In genomic region chr3:52009321-52009720, GRCm38 (mm10) we compare ENCODE assay signal across 10 mouse cellular contexts.
DNase-seq lines count a peak whose midpoint lies in the region; ATAC-seq and TF ChIP-seq lines count a peak whose summit lies in the region.
"Had no signal": no experiment of that assay in that cellular context is flagged by ENCODE, and none has a peak within 500 bp of the region (broad histone marks: within the 10 kb centered on the region; RNA-seq: fewer than 3 reads in every experiment).

No protein-coding gene starts in this region.

- intact Hi-C loops in left cerebral cortex, postnatal 25 days (cut with DNase I) = loop anchor here (5.0 to 10.0 kb wide), 3 partner anchors 95 to 307 kb away; no protein-coding TSS in a partner anchor
- intact Hi-C loops in gastrocnemius, postnatal 14 days (cut with DNase I; ENCODE audit: low total_unique reads) = no loop called here

- no peaks in the 10 kb centered on the region for H3K36me3 ChIP-seq in liver, embryonic 12.5 days
- no peaks in the 10 kb centered on the region for H3K36me3 ChIP-seq in liver, embryonic 11.5 days (ENCODE audit: control insufficient read depth, insufficient read depth, low read length)
- H3K36me3 ChIP-seq in embryonic facial prominence, embryonic 10.5 days (replicated peaks) = no peaks in the 10 kb centered on the region
- no peaks in the 10 kb centered on the region for H3K36me3 ChIP-seq in small intestine, adult 2 months (ENCODE audit: control insufficient read depth, insufficient read depth, low read length)
- H3K36me3 ChIP-seq: liver, embryonic 15.5 days had no signal

- H3K4me2 ChIP-seq in liver, embryonic 12.5 days = no peak overlapping the region
- no peak overlapping the region for H3K4me2 ChIP-seq in liver, embryonic 11.5 days
- H3K4me2 ChIP-seq: liver, embryonic 15.5 days had no signal

- no peak for TF ChIP-seq POLR2A in small intestine, adult 2 months (IDR thresholded peaks at IDR 0.05; ENCODE audit: low read depth, low read length)

- H3K9ac ChIP-seq in liver, embryonic 12.5 days = no peak overlapping the region
- no peak overlapping the region for H3K9ac ChIP-seq in liver, embryonic 11.5 days (ENCODE audit: low read depth, low read length)
- H3K9ac ChIP-seq: liver, embryonic 15.5 days had no signal

- peak; percentile 30; the same call in 1 of the 2 replicates for TF ChIP-seq CTCF in small intestine, adult 2 months (IDR thresholded peaks at IDR 0.05; ENCODE audit: extremely low read depth, insufficient read length, insufficient replicate concordance, low read depth, low read length)

- 29% methylated on average over 6 of the region's 6 CpGs for WGBS in liver, embryonic 12.5 days (ENCODE audit: insufficient replicate concordance)
- 35% methylated on average over 6 of the region's 6 CpGs for WGBS in liver, embryonic 11.5 days
- 21% methylated on average over 6 of the region's 6 CpGs for WGBS in embryonic facial prominence, embryonic 10.5 days
- WGBS in small intestine, adult 2 months = 44% methylated on average over 6 of the region's 6 CpGs

- peaks cover 15% of the 10 kb centered on the region; the same call in 1 of the 2 replicates for H3K27me3 ChIP-seq in liver, embryonic 12.5 days (replicated peaks)
- H3K27me3 ChIP-seq in liver, embryonic 11.5 days (replicated peaks; ENCODE audit: control insufficient read depth, insufficient read depth, low read length) = no peaks in the 10 kb centered on the region
- H3K27me3 ChIP-seq in embryonic facial prominence, embryonic 10.5 days (replicated peaks; ENCODE audit: low read depth, poor library complexity, severe bottlenecking) = 0 out of 2 replicates have a peak, but pooled peaks cover 2% of the 10 kb centered on the region
- no peaks in the 10 kb centered on the region for H3K27me3 ChIP-seq in small intestine, adult 2 months (ENCODE audit: control insufficient read depth, insufficient read depth, low read length)

- no peak overlapping the region for H3K27ac ChIP-seq in liver, embryonic 12.5 days
- no peak overlapping the region for H3K27ac ChIP-seq in liver, embryonic 11.5 days (ENCODE audit: low read depth, low read length)
- peak overlapping the region; percentile 65 for H3K27ac ChIP-seq in embryonic facial prominence, embryonic 10.5 days (replicated peaks)
- H3K27ac ChIP-seq in small intestine, adult 2 months (ENCODE audit: insufficient read depth, low read depth, low read length) = no peak overlapping the region
- H3K27ac ChIP-seq: liver, embryonic 15.5 days had no signal

- 0 out of 2 replicates have a peak, but pooled peaks have one; percentile 13 for ATAC-seq in liver, embryonic 12.5 days
- no peak for ATAC-seq in liver, embryonic 11.5 days (replicated peaks; ENCODE audit: low FRiP score)

- H3K4me1 ChIP-seq in liver, embryonic 12.5 days = peaks cover 27% of the 10 kb centered on the region
- H3K4me1 ChIP-seq in liver, embryonic 11.5 days (replicated peaks; ENCODE audit: control insufficient read depth, insufficient read depth, low read length) = peaks cover 15% of the 10 kb centered on the region
- H3K4me1 ChIP-seq in embryonic facial prominence, embryonic 10.5 days = peaks cover 65% of the 10 kb centered on the region
- H3K4me1 ChIP-seq in small intestine, adult 2 months (ENCODE audit: control insufficient read depth, insufficient read depth, insufficient read length, low read length) = peaks cover 3% of the 10 kb centered on the region; the same call in 1 of the 2 replicates

- H3K9me3 ChIP-seq in liver, embryonic 12.5 days (replicated peaks) = no peaks in the 10 kb centered on the region
- no peaks in the 10 kb centered on the region for H3K9me3 ChIP-seq in liver, embryonic 11.5 days (ENCODE audit: control insufficient read depth, low read length)
- H3K9me3 ChIP-seq in embryonic facial prominence, embryonic 10.5 days = no peaks in the 10 kb centered on the region
- H3K9me3 ChIP-seq: liver, embryonic 15.5 days had no signal

- peak; percentile 18 for DNase-seq in adrenal gland, postnatal 10 days
- no peak for DNase-seq in adrenal gland, postnatal 4 days (ENCODE audit: low spot score in 2 of 2)
- no peak for DNase-seq in liver, embryonic 11.5 days (ENCODE audit: low spot score)
- peak; percentile 64 for DNase-seq in embryonic facial prominence, embryonic 10.5 days (ENCODE audit: low spot score)
- DNase-seq in left cerebral cortex, postnatal 25 days (ENCODE audit: low spot score in 2 of 2) = peak; percentile 47 to 57
- no peak for DNase-seq in gastrocnemius, postnatal 14 days

- no peak overlapping the region for H3K4me3 ChIP-seq in liver, embryonic 12.5 days
- H3K4me3 ChIP-seq in liver, embryonic 11.5 days (ENCODE audit: low read depth, low read length) = no peak overlapping the region
- H3K4me3 ChIP-seq in embryonic facial prominence, embryonic 10.5 days = no peak overlapping the region
- no peak overlapping the region for H3K4me3 ChIP-seq in small intestine, adult 2 months (ENCODE audit: low read depth, low read length)
- H3K4me3 ChIP-seq: erythroblast, embryonic 14.5 days; liver, embryonic 15.5 days had no signal

Comparison
In these comparisons a context has a peak if more than half of its experiments do, and no peak if none do; other contexts are left out.
1. DNase-seq: peak in adrenal gland, postnatal 10 days (single experiment), embryonic facial prominence, embryonic 10.5 days (single experiment) and left cerebral cortex, postnatal 25 days (2 of 2); none in adrenal gland, postnatal 4 days (0 of 2), liver, embryonic 11.5 days (single experiment) and gastrocnemius, postnatal 14 days (single experiment).